Mouse (Mus musculus) heart, embryonic 15.5 days (tissue): ENCODE measurements around the gene Olfr1382. TPM values are rescaled to one million over a fixed set of nuclear protein-coding genes. Genes with fewer than 3 reads are reported as not detected.

Experiments
- polyA plus RNA-seq: library from polyadenylated mRNA; unstranded; fragments of >200 nt; fragmentation: Nextera tagmentation; extraction: Ambion mirVana; gene quantifications from 2 replicates; pipeline ENCODE4 v1.2.1, GENCODE M21; 2015

Gene Olfr1382
- polyA plus RNA-seq, 1 experiment from 2014 or later, result not detected

Other genes starting within 250 kb of the Olfr1382 start
- gene Olfr1393, start 249.9 kb upstream of the Olfr1382 start, polyA plus RNA-seq, result 0.09 TPM in 1 of 2 replicates, not detected in the other
- not detected in 2 replicates for gene Olfr1392, start 243.0 kb upstream of the Olfr1382 start, polyA plus RNA-seq
- gene Olfr10, start 223.5 kb upstream of the Olfr1382 start, polyA plus RNA-seq, result not detected in 2 replicates
- not detected in 2 replicates for gene Olfr1391, start 205.5 kb upstream of the Olfr1382 start, polyA plus RNA-seq
- not detected in 2 replicates for gene Olfr1390, start 193.1 kb upstream of the Olfr1382 start, polyA plus RNA-seq
- not detected in 2 replicates for gene Olfr1389, start 105.2 kb upstream of the Olfr1382 start, polyA plus RNA-seq
- gene Olfr1388, start 91.6 kb upstream of the Olfr1382 start, polyA plus RNA-seq, result 0.06 TPM in 1 of 2 replicates, not detected in the other
- not detected in 2 replicates for gene Olfr1387, start 72.9 kb upstream of the Olfr1382 start, polyA plus RNA-seq
- gene Olfr1386, start 63.2 kb upstream of the Olfr1382 start, polyA plus RNA-seq, result not detected in 2 replicates
- gene Olfr1385, start 39.2 kb upstream of the Olfr1382 start, polyA plus RNA-seq, result not detected in 2 replicates
- gene Olfr1384, start 21.5 kb upstream of the Olfr1382 start, polyA plus RNA-seq, result not detected in 2 replicates
- gene Olfr1383, start 8.6 kb upstream of the Olfr1382 start, polyA plus RNA-seq, result not detected in 2 replicates
- gene Olfr1381, start 15.2 kb downstream of the Olfr1382 start, polyA plus RNA-seq, result not detected in 2 replicates
- not detected in 2 replicates for gene Olfr1380, start 28.6 kb downstream of the Olfr1382 start, polyA plus RNA-seq
- 6.1 and 7.8 TPM in 2 replicates for gene Flt4, start 81.0 kb downstream of the Olfr1382 start, polyA plus RNA-seq
- 0.53 and 0.76 TPM in 2 replicates for gene Scgb3a1, start 135.4 kb downstream of the Olfr1382 start, polyA plus RNA-seq
- gene Cnot6, start 184.5 kb downstream of the Olfr1382 start, polyA plus RNA-seq, result 35.8 and 40.1 TPM in 2 replicates